Mouse (Mus musculus): ENCODE measurements around the gene Fbxo9. TPM values are rescaled to one million over a fixed set of nuclear protein-coding genes. Genes with fewer than 3 reads are reported as not detected.

Fbxo9 gene
- polyA plus RNA-seq, 1 experiment from 2014 or later = 35.7 TPM

- ATAC-seq (ENCODE audit: insufficient read depth, low FRiP score) = no peak
- H3K4me2 ChIP-seq (ENCODE audit: low read depth, low read length) = no peak overlapping the region
- no peak overlapping the region for H3K27ac ChIP-seq (ENCODE audit: low read length)
- no peak overlapping the region for H3K9ac ChIP-seq (ENCODE audit: low read length)
- H3K36me3 ChIP-seq (ENCODE audit: control insufficient read depth, insufficient read depth, low read length) = 0 out of 2 replicates have a peak, but pooled peaks cover 4% of the 10 kb centered on the region
- H3K4me3 ChIP-seq (replicated peaks; ENCODE audit: low read length) = no peak overlapping the region
- H3K9me3 ChIP-seq (replicated peaks; ENCODE audit: control insufficient read depth, low read length) = no peaks in the 10 kb centered on the region
- H3K27me3 ChIP-seq (ENCODE audit: control insufficient read depth, insufficient read depth, low read length) = no peaks in the 10 kb centered on the region
- WGBS = 84% methylated on average over 8 of the region's 8 CpGs
- peaks cover 5% of the 10 kb centered on the region; the same call in 1 of the 2 replicates for H3K4me1 ChIP-seq (ENCODE audit: control insufficient read depth, insufficient read depth, low read length)
These were observed 4.8 kb downstream of the Fbxo9 start for GRCm38 (mm10) chr9:78103965-78104560.

- Histone ChIP-seq H3K27ac (ENCODE audit: low read length) (no peak overlapping the region), H3K4me3 (replicated peaks; ENCODE audit: low read length) (no peak overlapping the region), H3K4me2 (ENCODE audit: low read depth, low read length) (no peak overlapping the region), H3K9me3 (replicated peaks; ENCODE audit: control insufficient read depth, low read length) (0 out of 2 replicates have a peak, but pooled peaks cover 3% of the 10 kb centered on the region), H3K36me3 (ENCODE audit: control insufficient read depth, insufficient read depth, low read length) (peaks cover 21% of the 10 kb centered on the region), H3K9ac (ENCODE audit: low read length) (no peak overlapping the region), H3K27me3 (ENCODE audit: control insufficient read depth, insufficient read depth, low read length) (no peaks in the 10 kb centered on the region), H3K4me1 (ENCODE audit: control insufficient read depth, insufficient read depth, low read length) (0 out of 2 replicates have a peak, but pooled peaks cover 5% of the 10 kb centered on the region)
- 59% methylated on average over 4 of the region's 4 CpGs for WGBS
- no peak for ATAC-seq (ENCODE audit: insufficient read depth, low FRiP score)
These were observed 7.4 kb downstream of the Fbxo9 start for GRCm38 (mm10) chr9:78101431-78101830.

DNA sequence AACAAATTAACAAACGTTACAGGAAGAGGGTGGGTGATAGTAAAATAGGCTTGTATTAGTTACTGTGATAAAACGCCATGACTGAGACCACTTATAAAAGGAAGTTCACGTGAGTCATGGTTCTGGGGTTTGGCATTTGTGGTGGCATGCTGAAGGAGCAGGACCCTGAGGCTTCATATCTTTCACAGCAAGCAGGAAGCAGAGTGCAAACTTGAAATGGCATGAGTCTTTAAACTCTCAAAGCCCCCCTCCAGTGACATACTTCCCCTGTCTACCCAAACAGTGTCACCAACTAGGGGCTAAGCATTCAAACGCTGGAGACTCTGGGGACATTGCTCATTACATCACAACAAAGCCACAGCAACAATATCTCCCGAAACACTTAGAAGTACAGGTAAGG lies 7.9 kb downstream of the Fbxo9 start:
- Histone ChIP-seq H3K4me1 (ENCODE audit: control insufficient read depth, insufficient read depth, low read length) (0 out of 2 replicates have a peak, but pooled peaks cover 5% of the 10 kb centered on the region), H3K4me2 (ENCODE audit: low read depth, low read length) (no peak overlapping the region), H3K27me3 (ENCODE audit: control insufficient read depth, insufficient read depth, low read length) (no peaks in the 10 kb centered on the region), H3K36me3 (ENCODE audit: control insufficient read depth, insufficient read depth, low read length) (peaks cover 23% of the 10 kb centered on the region), H3K4me3 (replicated peaks; ENCODE audit: low read length) (no peak overlapping the region), H3K27ac (ENCODE audit: low read length) (no peak overlapping the region), H3K9me3 (replicated peaks; ENCODE audit: control insufficient read depth, low read length) (0 out of 2 replicates have a peak, but pooled peaks cover 3% of the 10 kb centered on the region), H3K9ac (ENCODE audit: low read length) (no peak overlapping the region)
- ATAC-seq (ENCODE audit: insufficient read depth, low FRiP score) = no peak
- WGBS = 81% methylated on average over 5 of the region's 5 CpGs

- 97% methylated on average over 6 of the region's 6 CpGs for WGBS
- no peak overlapping the region for H3K9ac ChIP-seq (ENCODE audit: low read length)
- H3K27me3 ChIP-seq (ENCODE audit: control insufficient read depth, insufficient read depth, low read length) = no peaks in the 10 kb centered on the region
- H3K9me3 ChIP-seq (replicated peaks; ENCODE audit: control insufficient read depth, low read length) = 0 out of 2 replicates have a peak, but pooled peaks cover 3% of the 10 kb centered on the region
- H3K4me2 ChIP-seq (ENCODE audit: low read depth, low read length) = no peak overlapping the region
- H3K4me3 ChIP-seq (replicated peaks; ENCODE audit: low read length) = no peak overlapping the region
- H3K27ac ChIP-seq (ENCODE audit: low read length) = no peak overlapping the region
- ATAC-seq (ENCODE audit: insufficient read depth, low FRiP score) = no peak
- peaks cover 25% of the 10 kb centered on the region for H3K36me3 ChIP-seq (ENCODE audit: control insufficient read depth, insufficient read depth, low read length)
- H3K4me1 ChIP-seq (ENCODE audit: control insufficient read depth, insufficient read depth, low read length) = no peaks in the 10 kb centered on the region
These were observed 12.5 kb downstream of the Fbxo9 start for GRCm38 (mm10) chr9:78096376-78096775.

GRCm38 (mm10) chr9:78095686-78096085 lies 13.2 kb downstream of the Fbxo9 start:
- Histone ChIP-seq H3K27ac (ENCODE audit: low read length) (no peak overlapping the region), H3K9ac (ENCODE audit: low read length) (no peak overlapping the region), H3K27me3 (ENCODE audit: control insufficient read depth, insufficient read depth, low read length) (no peaks in the 10 kb centered on the region), H3K4me2 (ENCODE audit: low read depth, low read length) (no peak overlapping the region), H3K36me3 (ENCODE audit: control insufficient read depth, insufficient read depth, low read length) (peaks cover 22% of the 10 kb centered on the region), H3K4me3 (replicated peaks; ENCODE audit: low read length) (no peak overlapping the region), H3K4me1 (ENCODE audit: control insufficient read depth, insufficient read depth, low read length) (no peaks in the 10 kb centered on the region), H3K9me3 (replicated peaks; ENCODE audit: control insufficient read depth, low read length) (0 out of 2 replicates have a peak, but pooled peaks cover 3% of the 10 kb centered on the region)
- no peak for ATAC-seq (ENCODE audit: insufficient read depth, low FRiP score)
- WGBS = 94% methylated on average over 12 of the region's 12 CpGs

DNA sequence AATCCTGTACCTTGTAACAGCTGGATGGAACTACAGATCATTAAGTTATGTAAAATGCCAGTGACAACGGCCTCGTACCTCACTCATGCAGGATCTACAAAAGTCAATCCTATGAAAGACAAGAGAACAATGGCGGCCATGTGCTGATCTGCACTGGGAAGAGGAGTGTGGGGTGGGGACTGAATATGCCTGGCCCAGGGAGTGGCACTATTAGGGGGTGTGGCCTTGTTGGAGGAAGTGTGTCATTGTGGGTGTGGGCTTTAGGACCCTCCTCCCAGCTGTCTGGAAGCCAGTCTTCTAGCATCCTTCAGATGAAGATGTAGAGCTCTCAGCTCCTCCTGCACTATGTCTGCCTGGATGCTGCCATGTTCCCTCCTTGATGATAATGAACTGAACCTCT lies 18.3 kb downstream of the Fbxo9 start:
- Histone ChIP-seq H3K27ac (ENCODE audit: low read length) (no peak overlapping the region), H3K4me3 (replicated peaks; ENCODE audit: low read length) (no peak overlapping the region), H3K9me3 (replicated peaks; ENCODE audit: control insufficient read depth, low read length) (no peaks in the 10 kb centered on the region), H3K4me1 (ENCODE audit: control insufficient read depth, insufficient read depth, low read length) (no peaks in the 10 kb centered on the region), H3K36me3 (ENCODE audit: control insufficient read depth, insufficient read depth, low read length) (peaks cover 8% of the 10 kb centered on the region), H3K9ac (ENCODE audit: low read length) (no peak overlapping the region), H3K4me2 (ENCODE audit: low read depth, low read length) (no peak overlapping the region), H3K27me3 (ENCODE audit: control insufficient read depth, insufficient read depth, low read length) (no peaks in the 10 kb centered on the region)
- ATAC-seq (ENCODE audit: insufficient read depth, low FRiP score) = no peak
- WGBS = 94% methylated on average over 3 of the region's 3 CpGs

GRCm38 (mm10) chr9:78089906-78090305 lies 19.0 kb downstream of the Fbxo9 start:
- H3K27ac ChIP-seq (ENCODE audit: low read length) = no peak overlapping the region
- no peaks in the 10 kb centered on the region for H3K9me3 ChIP-seq (replicated peaks; ENCODE audit: control insufficient read depth, low read length)
- no peak overlapping the region for H3K4me3 ChIP-seq (replicated peaks; ENCODE audit: low read length)
- no peaks in the 10 kb centered on the region for H3K4me1 ChIP-seq (ENCODE audit: control insufficient read depth, insufficient read depth, low read length)
- peaks cover 14% of the 10 kb centered on the region for H3K36me3 ChIP-seq (ENCODE audit: control insufficient read depth, insufficient read depth, low read length)
- WGBS = 82% methylated on average over 1 of the region's 1 CpGs
- H3K9ac ChIP-seq (ENCODE audit: low read length) = no peak overlapping the region
- no peaks in the 10 kb centered on the region for H3K27me3 ChIP-seq (ENCODE audit: control insufficient read depth, insufficient read depth, low read length)
- ATAC-seq (ENCODE audit: insufficient read depth, low FRiP score) = no peak
- no peak overlapping the region for H3K4me2 ChIP-seq (ENCODE audit: low read depth, low read length)

- ATAC-seq (ENCODE audit: insufficient read depth, low FRiP score) = no peak
- Histone ChIP-seq H3K4me2 (ENCODE audit: low read depth, low read length) (no peak overlapping the region), H3K9me3 (replicated peaks; ENCODE audit: control insufficient read depth, low read length) (no peaks in the 10 kb centered on the region), H3K36me3 (ENCODE audit: control insufficient read depth, insufficient read depth, low read length) (peaks cover 22% of the 10 kb centered on the region), H3K27ac (ENCODE audit: low read length) (no peak overlapping the region), H3K27me3 (ENCODE audit: control insufficient read depth, insufficient read depth, low read length) (no peaks in the 10 kb centered on the region), H3K4me3 (replicated peaks; ENCODE audit: low read length) (no peak overlapping the region), H3K9ac (ENCODE audit: low read length) (no peak overlapping the region), H3K4me1 (ENCODE audit: control insufficient read depth, insufficient read depth, low read length) (no peaks in the 10 kb centered on the region)
- WGBS = 79% methylated on average over 7 of the region's 7 CpGs
These were observed 19.9 kb downstream of the Fbxo9 start for GRCm38 (mm10) chr9:78088971-78089370.

DNA sequence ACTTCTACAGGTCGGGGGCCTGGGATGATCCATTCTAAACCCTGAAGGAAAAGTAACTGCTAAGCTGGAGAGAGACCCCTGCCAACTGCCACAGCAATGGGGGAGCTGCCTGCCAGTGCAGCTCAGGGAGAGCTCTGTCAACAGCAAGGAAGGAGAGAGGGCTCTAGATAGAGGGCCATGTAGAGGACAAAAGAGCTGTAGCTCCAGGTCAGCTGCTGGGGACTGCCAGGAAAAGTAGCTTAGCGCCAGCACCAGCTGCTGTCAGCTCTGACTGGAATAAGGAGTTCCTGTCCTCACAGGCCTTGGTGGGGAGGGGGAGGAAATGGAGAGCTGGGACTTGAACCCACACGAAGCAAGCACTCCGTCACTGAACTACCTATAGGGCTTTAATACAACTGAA lies 20.3 kb downstream of the Fbxo9 start:
- Histone ChIP-seq H3K4me1 (ENCODE audit: control insufficient read depth, insufficient read depth, low read length) (no peaks in the 10 kb centered on the region), H3K36me3 (ENCODE audit: control insufficient read depth, insufficient read depth, low read length) (peaks cover 22% of the 10 kb centered on the region), H3K4me3 (replicated peaks; ENCODE audit: low read length) (no peak overlapping the region), H3K9me3 (replicated peaks; ENCODE audit: control insufficient read depth, low read length) (no peaks in the 10 kb centered on the region), H3K27me3 (ENCODE audit: control insufficient read depth, insufficient read depth, low read length) (no peaks in the 10 kb centered on the region), H3K9ac (ENCODE audit: low read length) (no peak overlapping the region), H3K27ac (ENCODE audit: low read length) (no peak overlapping the region), H3K4me2 (ENCODE audit: low read depth, low read length) (no peak overlapping the region)
- ATAC-seq (ENCODE audit: insufficient read depth, low FRiP score) = no peak
- WGBS = 75% methylated on average over 4 of the region's 4 CpGs
